Mouse (Mus musculus) cortical plate, adult 2 months (tissue): ENCODE measurements around the gene Cyp2d11.

Experiments
- CTCF ChIP-seq: fragments of 200-500 bp; IDR thresholded peaks from 2 replicates; pipeline ENCODE4 v1.5.1; 2011; ENCODE audit warnings: mild to moderate bottlenecking, control low read depth, low read length; ENCODE audit not compliant: insufficient read depth; ENCODE audit errors: extremely low read depth
- POLR2A ChIP-seq: fragments of 200-500 bp; IDR thresholded peaks from 2 replicates; pipeline ENCODE4 v1.6.1; 2011; ENCODE audit warnings: mild to moderate bottlenecking, low read length, control low read depth; ENCODE audit not compliant: insufficient read depth; ENCODE audit errors: extremely low read depth

DNA sequence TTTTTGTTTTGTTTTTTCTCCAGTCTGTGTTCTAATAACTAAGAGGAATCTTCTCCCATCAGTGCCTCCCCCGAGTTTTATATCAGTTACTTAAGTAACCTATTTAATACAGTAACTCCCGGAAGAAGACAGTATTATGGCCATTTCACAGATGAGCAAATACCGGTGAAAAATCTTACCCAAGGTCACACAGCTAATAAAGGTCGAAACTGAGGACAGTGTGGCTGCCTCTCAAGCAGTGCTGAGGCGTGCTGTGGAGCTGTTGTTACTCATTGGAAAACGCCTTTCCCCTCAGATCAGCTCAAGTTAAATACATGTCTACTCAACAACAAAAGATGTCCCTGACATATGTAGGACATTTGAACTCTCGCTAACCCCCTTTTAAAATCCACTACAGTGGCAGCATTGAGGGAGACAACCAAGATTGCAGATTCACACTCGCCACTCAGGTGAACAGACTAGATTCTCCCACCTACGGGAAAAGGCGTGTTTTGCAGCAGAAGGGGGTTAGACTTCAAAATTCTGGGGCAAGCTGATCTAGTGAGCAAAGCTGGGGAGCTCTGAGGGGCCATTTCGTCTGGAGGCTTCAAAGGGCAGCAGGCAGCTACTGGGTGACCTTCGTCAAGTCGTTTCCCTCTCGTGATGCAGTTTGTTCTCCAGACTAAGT lies 40.6 kb downstream of the Cyp2d11 start:
- TF ChIP-seq CTCF (no peak), POLR2A (no peak)
